Mouse (Mus musculus) kidney, adult 11 months (tissue): ENCODE data around the gene Tenm2.

Experiments used
- DNase-seq: peaks from one replicate; pipeline ENCODE4 v3.0.0; 2022

The Tenm2 gene

GRCm38 (mm10) chr11:36256747-36257146 is 979.0 kb downstream of the Tenm2 start:
- DNase-seq = no peak

- no peak for DNase-seq
These were observed 981.7 kb downstream of the Tenm2 start for GRCm38 (mm10) chr11:36254019-36254418.

- DNase-seq = no peak
These were observed 985.7 kb downstream of the Tenm2 start for GRCm38 (mm10) chr11:36250111-36250510.

- DNase-seq = no peak
These were observed 989.6 kb downstream of the Tenm2 start for GRCm38 (mm10) chr11:36246152-36246551.

GRCm38 (mm10) chr11:36244491-36244882 is 991.3 kb downstream of the Tenm2 start:
- DNase-seq = no peak

GRCm38 (mm10) chr11:36243747-36244490 is 991.8 kb downstream of the Tenm2 start:
- DNase-seq = no peak

DNA sequence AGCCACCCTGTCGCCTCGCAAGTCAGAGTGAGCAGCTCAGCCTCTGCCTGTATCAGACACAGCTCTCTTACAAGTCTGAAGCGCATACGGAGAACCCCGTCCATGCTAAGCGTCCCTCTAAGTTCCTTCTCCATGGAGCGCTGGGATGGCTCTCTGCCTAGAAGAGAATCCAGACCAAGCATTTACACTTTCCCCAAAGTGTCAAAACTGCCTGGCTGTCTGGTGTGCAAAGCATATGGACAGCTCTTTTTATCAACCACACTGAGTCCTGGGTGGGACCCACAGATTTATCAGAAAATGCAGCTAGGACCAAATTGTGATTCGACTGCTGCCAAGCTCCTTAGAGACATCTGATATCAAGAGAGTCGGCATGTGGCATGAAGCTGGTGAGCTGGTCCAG is 996.9 kb downstream of the Tenm2 start:
- DNase-seq = no peak

- no peak for DNase-seq
These were observed 1007.1 kb downstream of the Tenm2 start for GRCm38 (mm10) chr11:36228654-36229053.

DNA sequence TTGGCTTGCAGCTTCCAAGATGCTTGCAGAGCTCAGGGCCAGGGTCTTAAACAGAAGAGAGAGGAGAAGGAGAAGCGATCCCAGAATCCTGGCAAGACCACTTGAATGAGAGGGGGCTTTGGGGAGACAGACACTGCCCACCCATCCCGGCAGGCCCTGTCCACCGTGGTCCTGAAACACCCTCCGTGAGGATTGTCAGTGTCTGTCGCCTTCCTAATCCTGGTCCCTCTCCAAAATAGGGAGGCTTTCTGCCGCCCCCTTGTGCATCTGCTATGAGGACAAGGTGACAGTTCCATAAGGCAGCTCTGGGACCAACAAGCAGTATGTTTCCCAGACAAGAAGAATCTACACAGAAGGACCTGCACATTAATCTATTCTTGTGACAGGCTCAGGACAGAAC is 1007.6 kb downstream of the Tenm2 start:
- DNase-seq = no peak

DNA sequence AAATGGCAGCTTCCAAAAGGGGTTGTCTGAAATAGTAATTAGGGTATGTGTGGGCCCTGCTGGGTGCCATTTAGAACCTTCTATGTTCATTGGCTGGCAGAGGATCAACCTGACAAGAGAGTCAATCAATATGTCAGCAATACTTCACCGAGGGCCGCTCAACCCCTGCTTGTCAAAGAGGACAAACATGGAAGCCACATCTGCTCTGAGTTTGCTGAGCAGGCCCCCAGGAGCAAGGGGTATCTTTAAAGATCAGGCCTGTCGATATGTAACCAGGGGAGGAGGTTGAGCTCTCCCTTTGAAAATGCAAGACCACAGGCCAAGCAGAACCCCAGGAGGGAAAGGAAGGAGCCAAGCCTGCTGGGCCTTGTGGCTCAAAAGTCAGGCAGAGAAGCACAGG is 1009.7 kb downstream of the Tenm2 start:
- no peak for DNase-seq

DNA sequence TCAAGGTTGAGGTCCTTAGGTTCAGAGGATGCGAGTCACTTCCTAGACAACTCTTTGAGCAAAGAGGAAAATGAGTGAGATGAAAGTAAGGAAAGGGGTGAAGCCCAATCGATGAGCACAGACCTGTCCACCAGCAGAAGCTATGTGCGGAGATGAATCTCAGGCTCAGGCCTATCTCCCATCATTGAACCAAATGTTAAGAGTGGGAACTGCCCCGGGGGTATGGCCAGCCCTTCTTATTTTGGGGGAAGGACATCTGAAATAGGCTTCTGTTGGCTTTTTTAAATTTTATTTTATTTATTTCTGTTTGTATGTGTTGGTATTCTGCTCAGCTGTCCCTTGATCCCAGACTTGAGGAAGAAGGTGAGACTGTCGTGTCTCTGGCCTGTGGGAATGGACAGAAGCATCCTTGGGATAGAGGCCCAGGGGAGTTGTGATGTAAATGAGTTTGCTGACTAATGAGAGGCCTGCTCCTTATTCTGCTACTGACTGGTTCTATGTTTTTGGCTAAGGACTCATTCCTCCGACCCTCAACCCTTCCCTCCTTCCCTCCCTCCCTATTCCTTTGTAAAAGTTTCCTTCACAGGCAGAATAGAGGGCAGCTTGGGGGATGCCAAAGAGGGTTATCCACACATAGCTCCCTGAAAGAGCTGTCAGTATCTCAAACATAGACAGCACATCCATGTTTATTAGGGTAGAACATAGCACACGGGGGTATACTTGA is 1011.9 kb downstream of the Tenm2 start:
- no peak for DNase-seq

DNA sequence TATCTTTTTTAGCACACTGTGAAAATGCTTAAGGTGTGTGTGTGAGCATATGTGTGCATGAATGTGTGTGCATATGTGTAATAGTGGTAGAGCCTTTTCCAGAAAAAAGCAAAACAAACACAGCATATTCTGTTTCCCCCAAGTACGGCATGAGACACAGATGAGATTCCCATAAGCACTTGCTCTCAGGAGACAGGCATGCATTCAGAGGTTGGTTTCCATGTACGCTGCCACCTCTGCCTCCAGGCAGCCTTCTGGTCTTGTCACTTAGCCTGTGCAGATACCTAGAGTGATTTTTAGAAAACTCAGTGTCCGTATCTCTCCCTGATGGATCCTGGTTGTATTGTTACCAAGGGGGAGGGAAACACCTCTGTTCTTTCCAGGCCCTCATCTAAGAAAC is 1013.7 kb downstream of the Tenm2 start:
- no peak for DNase-seq

GRCm38 (mm10) chr11:36221271-36221975 is 1014.3 kb downstream of the Tenm2 start:
- DNase-seq = peak; percentile 75

DNA sequence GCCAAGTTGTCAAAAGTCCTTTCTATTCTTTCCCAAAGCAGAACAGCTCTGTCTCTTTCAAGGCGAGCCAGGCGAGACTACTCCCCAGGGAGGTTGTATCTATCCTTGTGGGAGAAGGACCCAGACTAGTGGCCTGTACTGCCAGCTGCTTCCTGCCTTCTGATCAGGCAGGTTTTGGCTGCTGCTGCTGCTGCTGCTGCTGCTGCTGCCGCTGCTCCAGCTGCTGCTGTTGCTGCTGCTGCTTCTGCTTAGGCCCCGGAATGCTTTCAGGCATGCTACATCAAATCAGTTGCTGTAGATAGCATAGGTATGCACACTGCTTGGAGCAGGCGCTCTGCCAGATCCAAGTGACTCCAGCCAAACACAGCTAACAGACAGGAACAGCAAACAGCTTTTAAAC is 1015.1 kb downstream of the Tenm2 start:
- DNase-seq = peak; percentile 29

GRCm38 (mm10) chr11:36219586-36219985 is 1016.2 kb downstream of the Tenm2 start:
- DNase-seq = no peak

DNA sequence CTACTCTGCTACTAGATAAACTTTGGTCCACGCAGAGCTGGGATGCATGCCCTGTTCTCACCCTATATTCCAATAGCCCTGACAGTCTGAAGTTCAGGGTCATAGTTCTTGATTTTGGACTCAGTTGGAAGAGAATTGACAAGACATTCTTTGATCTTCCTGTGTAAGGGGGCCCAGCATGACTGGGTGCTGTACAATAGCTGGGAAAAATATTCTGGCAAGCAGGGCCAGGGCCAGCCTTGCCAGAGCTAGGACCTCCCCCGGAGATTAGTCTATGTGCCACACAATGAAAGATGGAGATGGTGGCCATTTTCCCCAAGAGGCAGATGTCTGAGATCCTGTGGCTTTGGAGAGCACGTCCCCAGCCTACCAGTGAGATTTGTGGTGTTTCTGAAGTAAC is 1021.2 kb downstream of the Tenm2 start:
- no peak for DNase-seq

DNA sequence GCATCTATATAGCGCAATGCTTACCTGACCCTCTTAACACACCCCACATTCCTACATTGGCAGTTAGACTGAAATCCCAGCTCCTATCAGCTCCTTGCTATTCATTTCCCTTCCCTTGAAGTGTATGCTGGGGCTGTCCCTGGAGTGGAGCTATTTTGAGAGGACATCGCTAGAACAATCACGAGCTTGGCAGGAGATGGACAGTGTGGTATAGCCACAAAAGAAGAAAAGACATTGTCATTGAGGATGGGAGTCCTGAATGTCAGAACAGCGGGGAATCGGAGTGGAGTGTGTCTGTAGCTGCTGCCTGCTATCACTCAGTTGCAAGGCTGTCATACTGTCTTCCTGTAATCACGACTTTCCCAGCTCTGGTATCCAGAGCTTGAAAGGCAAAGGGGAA is 1031.4 kb downstream of the Tenm2 start:
- no peak for DNase-seq

DNA sequence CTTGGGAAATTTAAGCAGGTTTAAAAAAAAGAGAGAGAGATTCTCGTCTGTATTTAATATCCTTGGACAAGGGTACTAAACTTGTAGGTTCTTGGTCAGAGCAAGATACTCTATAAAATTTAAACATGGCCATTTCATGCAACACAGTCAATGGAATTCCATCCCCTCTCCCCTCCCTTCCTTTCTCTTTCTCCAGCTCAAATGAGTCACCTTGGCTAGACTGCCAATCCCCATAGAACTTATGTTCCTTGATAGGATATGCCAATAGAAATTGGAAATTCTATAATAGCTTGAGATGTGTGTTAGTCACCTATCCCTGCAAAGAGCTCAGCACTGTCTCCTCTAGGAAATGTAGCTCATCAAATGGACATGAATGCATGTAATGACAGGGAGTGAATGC is 1031.9 kb downstream of the Tenm2 start:
- no peak for DNase-seq

DNA sequence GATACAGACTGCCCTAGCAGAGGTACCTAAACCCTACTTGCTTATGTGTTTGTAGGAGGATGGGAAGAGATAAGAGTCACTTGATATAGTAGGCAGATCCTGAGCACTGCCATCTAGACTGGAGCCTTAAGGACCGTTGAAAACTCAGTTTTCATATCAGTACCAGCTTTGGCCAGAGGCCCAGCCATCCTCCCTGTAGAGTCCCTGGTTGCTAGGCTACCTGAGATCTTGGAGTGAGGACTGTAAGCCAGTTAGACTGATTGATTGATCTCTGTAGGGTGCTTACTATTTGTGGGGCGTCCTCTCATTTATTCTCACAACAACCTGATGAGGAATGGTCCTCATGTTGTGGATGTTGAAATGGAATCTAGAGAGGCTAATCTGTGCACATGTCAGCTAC is 1041.4 kb downstream of the Tenm2 start:
- DNase-seq = no peak

DNA sequence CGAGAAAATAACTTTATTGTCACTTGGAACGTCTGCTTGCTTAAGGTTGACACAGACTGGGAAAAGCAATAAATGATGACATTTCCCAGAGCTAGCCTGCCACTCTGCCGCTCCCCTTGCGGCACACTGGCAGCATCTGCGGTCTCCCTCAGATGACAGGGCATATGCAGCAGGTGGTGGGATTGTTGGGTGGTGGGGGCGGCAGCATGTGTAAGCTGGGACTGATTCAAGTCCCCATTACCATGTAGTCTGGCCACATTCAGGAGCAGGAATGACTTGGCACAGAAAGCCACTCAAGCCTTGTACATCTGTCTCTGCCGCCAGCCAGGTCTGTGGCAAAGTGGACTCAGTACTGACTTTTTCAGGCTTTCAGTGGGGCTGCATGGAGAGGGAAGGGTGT is 1059.7 kb downstream of the Tenm2 start:
- no peak for DNase-seq

GRCm38 (mm10) chr11:36173076-36173690 is 1062.6 kb downstream of the Tenm2 start:
- DNase-seq = no peak

GRCm38 (mm10) chr11:36172520-36172919 is 1063.2 kb downstream of the Tenm2 start:
- DNase-seq = no peak

DNA sequence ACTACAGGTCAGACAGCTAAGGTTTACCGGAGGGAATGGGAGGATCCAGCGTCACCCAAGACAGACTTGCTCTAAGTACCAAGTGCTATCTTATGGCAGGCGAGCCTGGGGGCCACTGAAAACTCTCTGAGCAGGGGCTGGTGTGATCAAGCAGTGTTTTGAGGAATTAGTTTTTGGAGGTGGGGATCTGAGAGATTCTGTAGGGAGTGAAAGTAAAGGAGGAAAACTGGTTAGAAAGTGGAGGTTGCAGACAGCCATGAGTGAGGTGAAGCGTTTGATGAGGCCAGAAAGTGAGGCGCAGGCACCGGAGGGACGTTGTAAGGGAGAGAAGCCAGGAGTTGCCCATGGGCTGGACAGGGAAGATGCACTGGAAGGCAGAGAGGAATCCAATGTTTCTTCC is 1063.8 kb downstream of the Tenm2 start:
- no peak for DNase-seq

- DNase-seq = no peak
These were observed 1064.5 kb downstream of the Tenm2 start for GRCm38 (mm10) chr11:36171221-36171620.
